Mouse (Mus musculus) A20 (cell line): ENCODE measurements around the gene 7420426K07Rik.

Experiments
- DNase-seq: peaks from one replicate; pipeline ENCODE4 v3.0.0-alpha.2; 2011; ENCODE audit warnings: low read depth, low spot score

7420426K07Rik gene

GRCm38 (mm10) chr9:98902819-98903218 lies at the start of gene 7420426K07Rik:
TSS of gene 7420426K07Rik (plus strand) at chr9:98903119.
- DNase-seq: no peak

DNA sequence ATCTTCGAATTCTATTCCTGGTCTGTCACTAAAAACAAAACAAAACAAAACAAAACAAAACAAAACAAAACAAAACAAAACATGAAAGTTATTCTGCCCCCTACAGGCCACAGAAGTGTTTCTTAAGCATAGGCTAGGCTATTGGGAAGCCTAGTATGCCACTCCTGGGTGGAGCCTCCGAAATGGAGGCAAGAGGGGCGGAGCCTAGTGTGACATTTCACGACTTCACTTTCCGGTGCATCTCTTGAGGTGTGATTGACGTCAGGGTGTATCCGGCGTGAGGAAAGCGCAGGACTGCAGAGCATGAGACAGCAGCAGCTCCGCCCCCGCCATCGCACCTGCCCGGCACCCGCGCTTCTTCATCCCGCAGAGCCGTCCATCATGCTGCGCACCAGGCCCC lies 46.7 kb upstream of the 7420426K07Rik start, which contains the start of gene Prr23a2:
Gene Prr23a2, plus strand, starts transcription at position 285 of the 400 bp plus-strand sequence.
- DNase-seq: no peak

DNA sequence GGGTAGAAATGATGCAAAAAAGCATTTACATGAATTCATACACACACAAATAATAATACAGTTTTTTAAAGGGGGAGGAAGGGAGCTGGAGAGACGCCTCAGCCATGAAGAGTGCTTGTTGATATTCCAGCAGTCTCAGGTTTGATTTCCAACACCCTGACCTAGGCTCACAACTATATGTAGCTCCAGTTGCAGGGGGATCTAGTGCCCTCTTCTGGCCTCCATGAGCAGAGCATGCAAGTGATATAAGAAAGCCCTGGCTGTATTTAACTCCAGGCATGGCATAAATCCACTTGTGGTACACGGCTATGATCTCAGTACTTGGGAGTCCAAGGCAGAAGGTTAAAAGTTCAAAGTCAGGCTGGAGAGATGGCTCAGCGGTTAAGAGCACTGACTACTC lies 39.5 kb upstream of the 7420426K07Rik start:
- peak; percentile 44 for DNase-seq

DNA sequence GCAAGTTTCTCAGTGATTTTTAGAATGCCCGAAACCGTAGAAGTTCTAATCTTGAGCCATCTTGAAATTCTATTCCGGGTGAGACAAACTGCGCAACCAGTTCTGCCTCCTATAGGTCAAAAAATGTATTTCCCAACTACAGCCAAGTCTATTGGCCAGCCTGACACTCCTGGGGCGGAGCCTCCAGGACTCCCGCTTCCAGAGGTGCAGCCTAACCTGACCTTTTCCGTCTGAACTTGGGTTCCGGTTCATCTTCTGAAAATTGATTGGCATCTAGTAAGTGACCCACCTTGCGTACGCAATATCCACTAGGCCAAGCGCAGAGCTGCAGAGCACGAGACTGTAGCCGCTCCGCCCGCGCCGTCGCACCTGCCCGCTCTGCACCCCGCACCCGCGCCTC lies 38.3 kb upstream of the 7420426K07Rik start, which contains the start of gene Prr23a3:
Gene Prr23a3, plus strand, starts transcription at position 197 of the 400 bp plus-strand sequence.
- no peak for DNase-seq

DNA sequence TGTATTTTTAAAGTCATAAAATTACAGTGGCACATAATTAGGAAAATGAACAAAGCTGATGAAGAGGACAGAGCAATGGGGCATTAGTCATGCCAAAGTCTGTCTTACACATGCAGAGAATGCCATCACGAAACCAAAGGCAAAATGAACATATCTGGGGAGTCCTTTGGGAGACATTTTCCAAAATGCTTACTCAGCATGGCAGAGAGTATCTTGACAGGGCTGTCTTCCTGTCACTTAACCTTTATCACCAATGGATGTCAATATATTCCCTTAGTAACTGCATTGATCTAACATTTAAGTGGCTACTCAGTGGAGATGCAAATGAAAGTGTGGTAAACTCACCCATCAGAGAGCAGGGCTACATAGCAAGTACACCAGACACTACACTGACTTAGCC lies 1.4 kb upstream of the 7420426K07Rik start:
- DNase-seq: no peak

DNA sequence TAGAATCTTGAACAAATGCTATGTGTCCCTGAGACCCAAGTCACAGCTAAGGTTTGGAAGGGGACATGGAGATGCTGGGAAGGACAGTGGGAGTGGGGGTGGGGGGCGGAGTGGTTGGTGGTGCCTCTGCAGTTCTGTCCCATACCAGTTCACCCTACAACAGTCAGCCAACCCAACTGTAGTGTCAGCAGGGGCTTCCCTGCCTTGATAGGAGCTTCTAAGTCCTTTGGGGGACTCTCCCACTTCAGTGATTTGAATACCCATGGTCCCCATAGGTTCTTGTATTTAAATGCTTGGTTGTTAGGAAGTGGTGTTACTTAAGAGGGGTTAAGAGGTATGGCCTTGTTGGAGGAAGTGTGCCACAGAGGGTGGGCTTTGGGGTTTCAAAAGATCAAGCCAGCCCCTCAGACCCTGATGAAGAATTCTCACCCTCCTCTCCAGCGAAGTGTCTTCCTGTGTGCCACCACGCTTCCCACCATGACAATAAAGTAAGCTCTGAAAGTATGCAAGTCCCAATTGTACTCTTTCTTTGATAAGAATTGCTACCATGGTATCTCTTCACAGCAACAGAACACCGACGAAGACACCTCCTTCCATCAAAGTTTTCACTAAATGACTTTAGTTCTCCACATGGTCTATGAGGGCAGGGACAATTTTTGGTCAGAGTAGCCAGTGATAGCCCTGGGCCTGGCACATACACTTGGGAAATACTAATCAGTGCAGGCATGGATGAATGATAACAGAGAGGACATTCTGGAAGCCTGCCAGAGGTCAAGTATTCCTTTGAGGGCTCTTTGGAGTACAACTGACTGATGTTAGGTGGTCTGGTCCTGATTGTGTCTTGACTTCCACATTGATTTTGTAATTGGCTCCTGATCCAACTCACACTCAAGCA lies 18.0 kb downstream of the 7420426K07Rik start:
- no peak for DNase-seq

DNA sequence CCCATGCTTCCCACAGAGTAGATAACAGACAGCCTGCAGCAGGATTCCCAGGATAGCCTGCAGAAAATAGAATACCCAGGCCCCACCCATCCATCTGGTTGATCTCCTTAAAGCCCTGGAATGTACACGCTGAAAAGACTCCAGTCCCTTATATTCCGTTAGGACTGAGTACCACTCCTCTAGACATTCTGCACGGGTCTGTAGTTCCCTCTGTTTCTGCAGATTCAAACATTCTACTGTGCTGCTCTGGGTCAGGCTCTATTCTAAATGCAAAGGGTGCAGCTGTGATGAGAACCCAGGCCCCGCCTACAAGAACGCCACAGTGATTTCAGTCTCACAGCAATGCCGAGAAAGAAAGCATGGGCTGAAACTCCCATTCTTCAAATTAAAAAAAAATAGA lies 20.2 kb downstream of the 7420426K07Rik start:
- DNase-seq: no peak

DNA sequence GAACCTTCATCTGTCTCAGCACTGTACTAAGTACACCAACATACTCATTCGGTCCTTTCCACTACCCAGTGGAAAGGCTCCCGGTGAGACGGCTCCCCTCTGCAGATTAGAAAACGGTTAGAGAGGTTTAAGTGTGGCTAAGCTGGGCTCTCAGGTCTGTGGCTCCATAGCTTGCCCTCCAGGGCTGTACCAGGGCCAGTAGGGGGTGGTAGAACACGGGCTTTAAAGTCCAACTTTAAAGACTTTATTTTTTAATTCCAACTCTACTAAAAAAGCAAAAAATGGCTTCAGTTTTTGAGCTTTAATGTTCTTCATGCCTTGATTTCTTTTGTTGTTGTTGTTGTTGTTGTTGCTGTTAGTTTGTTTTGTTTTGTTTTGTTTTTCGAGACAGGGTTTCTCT lies 21.3 kb downstream of the 7420426K07Rik start:
- DNase-seq: no peak

DNA sequence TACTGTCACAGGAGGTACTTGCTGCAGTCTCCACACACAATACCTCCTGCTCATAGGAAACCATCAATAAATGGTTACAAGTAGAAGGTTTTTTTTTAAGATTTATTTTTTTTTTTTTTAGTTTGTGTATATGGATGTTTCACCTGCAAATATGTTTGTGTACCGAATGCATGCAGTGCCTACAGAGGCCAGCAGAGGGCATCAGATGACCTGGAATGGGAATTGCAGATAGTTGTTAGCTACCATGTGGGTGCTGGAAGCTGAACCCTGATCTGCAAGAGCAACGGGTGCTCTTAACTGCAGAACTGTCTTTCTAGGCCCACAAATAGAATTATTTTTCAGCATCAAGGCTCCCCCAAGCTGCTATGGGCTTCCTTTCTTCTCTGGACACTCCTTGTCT lies 26.6 kb downstream of the 7420426K07Rik start:
- peak; percentile 19 for DNase-seq

- no peak for DNase-seq
Measured at GRCm38 (mm10) chr9:98932931-98933330, 30.0 kb downstream of the 7420426K07Rik start.

- DNase-seq: no peak
Measured at GRCm38 (mm10) chr9:98935190-98935909, 32.4 kb downstream of the 7420426K07Rik start.

- DNase-seq: peak; percentile 27
Measured at GRCm38 (mm10) chr9:98939290-98939689, 36.4 kb downstream of the 7420426K07Rik start.

DNA sequence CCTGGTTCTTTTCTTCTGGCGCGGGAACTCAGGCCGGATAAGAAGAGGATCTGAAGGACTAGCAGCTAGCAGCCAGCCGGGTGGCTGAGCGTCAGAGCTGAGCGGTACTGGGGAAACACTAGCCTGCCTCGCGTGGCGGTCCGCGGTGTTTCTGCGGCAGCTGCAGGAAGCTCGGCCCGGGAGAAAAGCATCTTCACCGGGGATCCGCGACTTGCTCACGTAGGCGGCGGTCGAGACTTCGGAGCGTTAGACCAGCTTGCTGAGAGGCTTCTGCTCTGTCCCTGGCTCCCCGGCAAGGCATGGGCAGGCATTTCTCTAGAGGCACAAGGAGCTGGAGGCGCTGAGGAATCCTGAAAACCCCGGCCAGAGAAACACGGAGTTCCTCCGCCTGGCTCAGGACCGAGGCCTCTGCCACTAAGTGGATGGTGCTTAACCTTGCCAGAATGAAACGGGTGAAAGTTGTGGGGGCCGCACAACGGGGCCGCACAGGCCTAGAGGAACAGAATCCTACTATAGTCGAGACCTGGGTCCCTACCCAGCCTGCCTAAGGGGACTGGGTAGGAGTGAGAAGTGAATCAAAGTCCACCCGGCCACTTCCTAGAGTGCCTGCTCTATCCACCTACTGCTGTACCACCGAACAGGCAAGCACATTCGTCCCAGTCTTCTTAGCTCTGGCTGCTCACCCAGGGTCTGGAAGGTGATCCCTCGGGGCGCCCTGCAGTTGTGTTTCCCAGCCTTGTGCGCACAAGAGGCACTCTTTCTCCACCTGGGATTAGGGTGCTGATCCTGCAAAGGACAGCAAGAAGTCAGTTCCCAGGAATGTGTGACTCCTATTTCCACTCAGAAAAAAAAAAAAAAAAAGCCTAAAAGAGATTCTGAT lies 49.5 kb downstream of the 7420426K07Rik start:
- no peak for DNase-seq

DNA sequence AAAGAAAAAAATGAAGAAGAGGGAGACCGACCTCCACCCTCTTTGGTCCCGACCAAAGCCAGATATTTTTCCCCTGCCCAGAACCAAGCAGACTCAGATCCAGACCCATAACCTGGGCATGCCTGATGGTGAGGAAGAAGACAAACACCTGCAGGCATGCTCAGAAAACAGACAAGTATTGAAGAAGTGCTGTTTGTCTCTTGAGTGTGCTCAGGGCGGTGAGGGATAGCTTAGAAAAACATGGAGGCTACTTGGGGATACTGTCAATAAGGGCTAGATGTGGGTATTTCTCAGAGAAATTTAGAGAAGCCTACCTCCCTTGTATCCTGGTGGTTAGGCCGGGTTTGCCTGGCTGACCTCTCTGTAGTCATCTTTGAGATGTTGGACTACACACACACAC lies 50.4 kb downstream of the 7420426K07Rik start:
- DNase-seq: no peak

- no peak for DNase-seq
Measured at GRCm38 (mm10) chr9:98953830-98954229, 50.9 kb downstream of the 7420426K07Rik start.
